Mouse (Mus musculus) CH12.LX (cell line): ENCODE data around the gene Jmjd1c. TPM values are rescaled to one million over a fixed set of nuclear protein-coding genes. Genes with fewer than 3 reads are reported as not detected.

Experiments
- DNase-seq: peaks from one replicate; pipeline ENCODE4 v3.0.0-alpha.2; 2013; ENCODE audit errors: extremely low read depth
- H3K27ac ChIP-seq: 2 replicates; pipeline ENCODE4 v1.5.1; 2012; ENCODE audit warnings: low read depth, mild to moderate bottlenecking, control low read depth, moderate library complexity; ENCODE audit not compliant: insufficient read depth
- H3K27me3 ChIP-seq: replicated peaks from 2 replicates; pipeline ENCODE3; 2012; ENCODE audit warnings: inconsistent platforms
- H3K36me3 ChIP-seq, 2 experiments: replicated peaks in 1 of 2; 2 replicates each; pipeline versions ENCODE3 to v1.6.1; 2012; ENCODE audit warnings: inconsistent platforms in 1 of 2, low read length in 1 of 2, mild to moderate bottlenecking in 1 of 2, mixed read lengths in 1 of 2, moderate library complexity in 1 of 2; ENCODE audit not compliant: control insufficient read depth in 1 of 2, insufficient read depth in 1 of 2
- H3K4me1 ChIP-seq, 2 experiments: 2 replicates each; pipeline ENCODE4 v1.6.1; 2012; ENCODE audit warnings: inconsistent platforms in 1 of 2, moderate library complexity in 1 of 2; ENCODE audit not compliant: insufficient read depth in 2 of 2, control insufficient read depth in 1 of 2
- H3K4me2 ChIP-seq: 2 replicates; pipeline ENCODE4 v1.6.1; 2012; ENCODE audit warnings: low read depth, mild to moderate bottlenecking, control low read depth; ENCODE audit not compliant: poor library complexity, insufficient read depth, severe bottlenecking
- H3K4me3 ChIP-seq, 3 experiments: fragments of 150-350 bp in 1 of 3; sonication (generic) in 1 of 3; replicated peaks in 1 of 3; 2 replicates each; pipeline versions ENCODE3 to v1.5.1; 2011 to 2012; ENCODE audit warnings: low read depth in 2 of 3, low read length in 2 of 3, mild to moderate bottlenecking in 2 of 3, moderate library complexity in 2 of 3, control low read depth in 1 of 3, improper control_type of control experiment in 1 of 3, inconsistent platforms in 1 of 3, mixed read lengths in 1 of 3; ENCODE audit not compliant: poor library complexity in 1 of 3
- H3K79me2 ChIP-seq: replicated peaks from 2 replicates; pipeline ENCODE4 v1.6.1; 2012; ENCODE audit warnings: mild to moderate bottlenecking, moderate library complexity; ENCODE audit not compliant: control insufficient read depth, poor library complexity, insufficient read depth, severe bottlenecking; ENCODE audit errors: extremely low read depth
- H3K9ac ChIP-seq: 2 replicates; pipeline ENCODE4 v1.6.1; 2012; ENCODE audit warnings: low read depth, mild to moderate bottlenecking, control low read depth, moderate library complexity; ENCODE audit not compliant: insufficient read depth
- H3K9me3 ChIP-seq: replicated peaks from 2 replicates; pipeline ENCODE3; 2012; ENCODE audit warnings: low read length, inconsistent platforms, mixed read lengths
- E2F4 ChIP-seq: IDR thresholded peaks from 2 replicates; pipeline ENCODE4 v1.6.1; 2011; ENCODE audit warnings: low read depth, low read length, improper control_type of control experiment; ENCODE audit not compliant: insufficient replicate concordance
- EP300 ChIP-seq: IDR thresholded peaks from 2 replicates; pipeline ENCODE4 v1.6.1; 2011; ENCODE audit warnings: low read length, improper control_type of control experiment
- ETS1 ChIP-seq: conservative IDR thresholded peaks from 2 replicates; pipeline ENCODE4 v1.6.1; 2012; ENCODE audit warnings: low read depth, mild to moderate bottlenecking, inconsistent platforms, low read length, improper control_type of control experiment, moderate library complexity
- JUN ChIP-seq: IDR thresholded peaks from 2 replicates; pipeline ENCODE4 v1.6.1; 2011; ENCODE audit warnings: low read depth, mild to moderate bottlenecking, low read length, improper control_type of control experiment, moderate library complexity; ENCODE audit not compliant: insufficient read depth
- JUND ChIP-seq: conservative IDR thresholded peaks from 2 replicates; pipeline ENCODE4 v1.6.1; 2011; ENCODE audit warnings: low read depth, low read length, improper control_type of control experiment
- KAT2A ChIP-seq: IDR thresholded peaks from 2 replicates; pipeline ENCODE4 v1.6.1; 2012; ENCODE audit warnings: low read length, improper control_type of control experiment, inconsistent platforms; ENCODE audit not compliant: insufficient replicate concordance
- MAFK ChIP-seq: IDR thresholded peaks from 2 replicates; pipeline ENCODE4 v1.6.1; 2011; ENCODE audit warnings: low read length, improper control_type of control experiment; ENCODE audit not compliant: insufficient replicate concordance
- MAZ ChIP-seq: IDR thresholded peaks from 2 replicates; pipeline ENCODE4 v1.6.1; 2012; ENCODE audit warnings: low read depth, mild to moderate bottlenecking, inconsistent platforms, low read length, improper control_type of control experiment, moderate library complexity
- MXI1 ChIP-seq: IDR thresholded peaks from 2 replicates; pipeline ENCODE4 v1.6.1; 2011; ENCODE audit warnings: mild to moderate bottlenecking, low read depth, low read length, improper control_type of control experiment
- NELFE ChIP-seq: IDR thresholded peaks from 2 replicates; pipeline ENCODE4 v1.6.1; 2011; ENCODE audit warnings: low read depth, low read length, improper control_type of control experiment
- POLR2AphosphoS2 ChIP-seq: IDR thresholded peaks from 2 replicates; pipeline ENCODE4 v1.6.1; 2011; ENCODE audit warnings: low read depth, low read length, improper control_type of control experiment
- RAD21 ChIP-seq: IDR thresholded peaks from 2 replicates; pipeline ENCODE4 v1.6.1; 2011; ENCODE audit warnings: low read depth, mild to moderate bottlenecking, low read length, improper control_type of control experiment, moderate library complexity
- RCOR1 ChIP-seq: conservative IDR thresholded peaks from 2 replicates; pipeline ENCODE4 v1.6.1; 2012; ENCODE audit warnings: low read depth, mild to moderate bottlenecking, inconsistent platforms, low read length, improper control_type of control experiment
- TBP ChIP-seq: conservative IDR thresholded peaks from 2 replicates; pipeline ENCODE4 v1.6.1; 2011; ENCODE audit warnings: low read depth, low read length, improper control_type of control experiment
- TCF12 ChIP-seq: IDR thresholded peaks from 2 replicates; pipeline ENCODE4 v1.6.1; 2014; ENCODE audit warnings: low read depth, mild to moderate bottlenecking, inconsistent platforms, low read length, improper control_type of control experiment
- USF1 ChIP-seq: IDR thresholded peaks from 2 replicates; pipeline ENCODE4 v1.6.1; 2014; ENCODE audit warnings: low read depth, mild to moderate bottlenecking, inconsistent platforms, low read length, improper control_type of control experiment
- ZC3H11A ChIP-seq: IDR thresholded peaks from 2 replicates; pipeline ENCODE4 v1.6.1; 2012; ENCODE audit warnings: low read depth, mild to moderate bottlenecking, inconsistent platforms, low read length, improper control_type of control experiment
- ZKSCAN1 ChIP-seq: IDR thresholded peaks from 2 replicates; pipeline ENCODE4 v1.6.1; 2012; ENCODE audit warnings: low read depth, inconsistent platforms, low read length, improper control_type of control experiment, borderline replicate concordance
- dilution Hi-C: fragments of 300-500 bp; cut with MboI; formaldehyde crosslinking; loops from 2 replicates; pipeline ENCODE4 v1.14.3; 2020; ENCODE audit warnings: low sequenced_read_pairs; ENCODE audit not compliant: extremely low pct_unique_long_range_greater_than_20kb, extremely low pct_ligation_motif_present
- in situ Hi-C: fragments of 300-500 bp; cut with MboI; formaldehyde crosslinking; loops from 3 replicates; pipeline ENCODE4 v1.14.3; 2019; ENCODE audit warnings: low sequenced_read_pairs, low pct_ligation_motif_present, low pct_unique_long_range_greater_than_20kb, mixed read lengths
- polyA plus RNA-seq: library from polyadenylated mRNA; unstranded; fragments of >175 nt; gene quantifications from 2 replicates; pipeline ENCODE4 v1.2.1, GENCODE M21; 2012; ENCODE audit warnings: low read depth; ENCODE audit not compliant: insufficient read length
- total RNA-seq, 2 experiments: library from RNA; depleted of rRNA; stranded (reverse); fragments of 300-350 nt in 1 of 2; fragments of >200 nt in 1 of 2; gene quantifications; 2 replicates each; pipeline ENCODE4 v1.2.3; 2012 to 2014

Gene Jmjd1c
- total and polyA plus RNA-seq, 3 experiments, result 41.2 to 50.1 (median 41.6) TPM

GRCm38 (mm10) chr10:67145623-67146022 is 49.7 kb downstream of the Jmjd1c start:
- H3K27me3 ChIP-seq, result no peaks in the 10 kb centered on the region

GRCm38 (mm10) chr10:67151766-67152165 is 55.8 kb downstream of the Jmjd1c start:
- H3K36me3 ChIP-seq, result peaks cover 8 to 23% of the 10 kb centered on the region in 2 experiments
- H3K27me3 ChIP-seq, result no peaks in the 10 kb centered on the region
- H3K4me3 ChIP-seq, result no peak overlapping the region
- in situ Hi-C loops, result no loop called here
- no peak overlapping the region for H3K9ac ChIP-seq
- H3K79me2 ChIP-seq, result peaks cover 39% of the 10 kb centered on the region
- DNase-seq, result no peak
- no peak overlapping the region for H3K27ac ChIP-seq
- H3K4me2 ChIP-seq, result no peak overlapping the region
- no peaks in the 10 kb centered on the region for H3K9me3 ChIP-seq
- dilution Hi-C loops, result no loop called here
- H3K4me1 ChIP-seq, result peaks cover 2 to 13% of the 10 kb centered on the region in 2 experiments; a peak in 2 of 4 replicates
- TF ChIP-seq POLR2AphosphoS2, result no peak
- TF ChIP-seq KAT2A, result no peak
- TF ChIP-seq NELFE, result no peak
- no peak for TF ChIP-seq MXI1
- TF ChIP-seq ETS1, result no peak
- no peak for TF ChIP-seq JUND
- no peak for TF ChIP-seq ZC3H11A
- no peak for TF ChIP-seq EP300
- TF ChIP-seq E2F4, result no peak
- no peak for TF ChIP-seq ZKSCAN1
- no peak for TF ChIP-seq MAZ

More at GRCm38 (mm10) chr10:67145623-67146022, 49.7 kb downstream of the Jmjd1c start:
- peaks cover 0 to 11% of the 10 kb centered on the region in 2 experiments for H3K36me3 ChIP-seq
- no peak for DNase-seq
- H3K9ac ChIP-seq, result no peak overlapping the region
- no peaks in the 10 kb centered on the region for H3K9me3 ChIP-seq
- TF ChIP-seq USF1, result no peak
- TF ChIP-seq TCF12, result no peak
- TF ChIP-seq ETS1, result no peak
- H3K4me2 ChIP-seq, result no peak overlapping the region
- H3K4me3 ChIP-seq, result no peak overlapping the region
- in situ Hi-C loops, result no loop called here
- H3K4me1 ChIP-seq, result peaks cover 0 to 5% of the 10 kb centered on the region in 2 experiments; a peak in 1 of 4 replicates
- H3K27ac ChIP-seq, result no peak overlapping the region
- dilution Hi-C loops, result no loop called here
- peaks cover 48% of the 10 kb centered on the region for H3K79me2 ChIP-seq

- no peak for DNase-seq
- H3K27me3 ChIP-seq, result no peaks in the 10 kb centered on the region
- TF ChIP-seq JUN (no peak), TBP (no peak), USF1 (no peak), ETS1 (no peak), RAD21 (no peak), E2F4 (no peak), ZKSCAN1 (no peak), MAFK (no peak), RCOR1 (no peak), JUND (no peak), KAT2A (no peak)
- H3K27ac ChIP-seq, result no peak overlapping the region
- H3K9me3 ChIP-seq, result no peaks in the 10 kb centered on the region
- dilution Hi-C loops, result no loop called here
- peaks cover 33% of the 10 kb centered on the region for H3K79me2 ChIP-seq
- H3K36me3 ChIP-seq, result peaks cover 8 to 25% of the 10 kb centered on the region in 2 experiments
- no peak overlapping the region for H3K9ac ChIP-seq
- peaks cover 2 to 13% of the 10 kb centered on the region in 2 experiments; a peak in 2 of 4 replicates for H3K4me1 ChIP-seq
- H3K4me2 ChIP-seq, result no peak overlapping the region
- H3K4me3 ChIP-seq, result no peak overlapping the region
- in situ Hi-C loops, result no loop called here
These were observed 58.7 kb downstream of the Jmjd1c start for GRCm38 (mm10) chr10:67154647-67155046.
